Mouse (Mus musculus): ENCODE data around the gene Jade2. TPM values are rescaled to one million over a fixed set of nuclear protein-coding genes. Genes with fewer than 3 reads are reported as not detected.
"Not testable (repeated sequence)": the region's sequence is repeated elsewhere in the genome, so short reads cannot be mapped to it uniquely, and the experiment has no call there.

Jade2 gene
- polyA plus RNA-seq, 1 experiment from 2014 or later: 0.52 TPM

GRCm38 (mm10) chr11:51790662-51791061, 66.8 kb downstream of the Jade2 start:
- ATAC-seq (replicated peaks; ENCODE audit: insufficient number of reproducible peaks, low FRiP score, low TSS enrichment, low read depth) (no peak), DNase-seq (ENCODE audit: low spot score) (no peak)
- peaks cover 3% of the 10 kb centered on the region for H3K36me3 ChIP-seq (replicated peaks; ENCODE audit: control insufficient read depth, insufficient read depth, low read depth, low read length)
- no peak overlapping the region for H3K4me2 ChIP-seq (ENCODE audit: low read depth, low read length)
- H3K4me1 ChIP-seq (ENCODE audit: control insufficient read depth, insufficient read depth, low read length): no peaks in the 10 kb centered on the region
- no peak overlapping the region for H3K9ac ChIP-seq (replicated peaks; ENCODE audit: low read length)
- H3K9me3 ChIP-seq (replicated peaks; ENCODE audit: control insufficient read depth, low read length): no peaks in the 10 kb centered on the region
- H3K27me3 ChIP-seq (ENCODE audit: control insufficient read depth, insufficient read depth, low read length): no peaks in the 10 kb centered on the region
- no peak overlapping the region for H3K27ac ChIP-seq (replicated peaks; ENCODE audit: low read depth, low read length)
- H3K4me3 ChIP-seq (ENCODE audit: low read depth, low read length): no peak overlapping the region
- WGBS: 96% methylated on average over 7 of the region's 7 CpGs

- H3K4me3 ChIP-seq (ENCODE audit: low read depth, low read length); ATAC-seq (replicated peaks; ENCODE audit: insufficient number of reproducible peaks, low FRiP score, low TSS enrichment, low read depth); DNase-seq (ENCODE audit: low spot score); H3K4me1 ChIP-seq (ENCODE audit: control insufficient read depth, insufficient read depth, low read length); H3K27ac ChIP-seq (replicated peaks; ENCODE audit: low read depth, low read length); H3K9ac ChIP-seq (replicated peaks; ENCODE audit: low read length); H3K9me3 ChIP-seq (replicated peaks; ENCODE audit: control insufficient read depth, low read length); H3K36me3 ChIP-seq (replicated peaks; ENCODE audit: control insufficient read depth, insufficient read depth, low read depth, low read length); H3K27me3 ChIP-seq (ENCODE audit: control insufficient read depth, insufficient read depth, low read length); H3K4me2 ChIP-seq (ENCODE audit: low read depth, low read length): not testable (repeated sequence)
- 75% methylated on average over 4 of the region's 4 CpGs for WGBS
Observed at GRCm38 (mm10) chr11:51789735-51790134, 67.7 kb downstream of the Jade2 start.

GRCm38 (mm10) chr11:51785926-51786325, 71.5 kb downstream of the Jade2 start:
- Histone ChIP-seq H3K27me3 (ENCODE audit: control insufficient read depth, insufficient read depth, low read length) (no peaks in the 10 kb centered on the region), H3K36me3 (replicated peaks; ENCODE audit: control insufficient read depth, insufficient read depth, low read depth, low read length) (peaks cover 5% of the 10 kb centered on the region), H3K27ac (replicated peaks; ENCODE audit: low read depth, low read length) (no peak overlapping the region), H3K4me2 (ENCODE audit: low read depth, low read length) (no peak overlapping the region), H3K9ac (replicated peaks; ENCODE audit: low read length) (no peak overlapping the region), H3K4me3 (ENCODE audit: low read depth, low read length) (no peak overlapping the region), H3K9me3 (replicated peaks; ENCODE audit: control insufficient read depth, low read length) (no peaks in the 10 kb centered on the region), H3K4me1 (ENCODE audit: control insufficient read depth, insufficient read depth, low read length) (no peaks in the 10 kb centered on the region)
- WGBS: 88% methylated on average over 6 of the region's 6 CpGs
- ATAC-seq (replicated peaks; ENCODE audit: insufficient number of reproducible peaks, low FRiP score, low TSS enrichment, low read depth): no peak
- peak; percentile 40 for DNase-seq (ENCODE audit: low spot score)

- Histone ChIP-seq H3K27me3 (ENCODE audit: control insufficient read depth, insufficient read depth, low read length) (no peaks in the 10 kb centered on the region), H3K27ac (replicated peaks; ENCODE audit: low read depth, low read length) (no peak overlapping the region), H3K4me2 (ENCODE audit: low read depth, low read length) (no peak overlapping the region), H3K9me3 (replicated peaks; ENCODE audit: control insufficient read depth, low read length) (no peaks in the 10 kb centered on the region), H3K4me1 (ENCODE audit: control insufficient read depth, insufficient read depth, low read length) (no peaks in the 10 kb centered on the region), H3K36me3 (replicated peaks; ENCODE audit: control insufficient read depth, insufficient read depth, low read depth, low read length) (peaks cover 5% of the 10 kb centered on the region), H3K4me3 (ENCODE audit: low read depth, low read length) (no peak overlapping the region), H3K9ac (replicated peaks; ENCODE audit: low read length) (no peak overlapping the region)
- 91% methylated on average over 6 of the region's 6 CpGs for WGBS
- DNase-seq (ENCODE audit: low spot score): no peak
- no peak for ATAC-seq (replicated peaks; ENCODE audit: insufficient number of reproducible peaks, low FRiP score, low TSS enrichment, low read depth)
Observed at GRCm38 (mm10) chr11:51782721-51783120, 74.7 kb downstream of the Jade2 start.

GRCm38 (mm10) chr11:51780773-51781267, 76.6 kb downstream of the Jade2 start:
- ATAC-seq (replicated peaks; ENCODE audit: insufficient number of reproducible peaks, low FRiP score, low TSS enrichment, low read depth): no peak
- no peak for DNase-seq (ENCODE audit: low spot score)
- no peak overlapping the region for H3K9ac ChIP-seq (replicated peaks; ENCODE audit: low read length)
- H3K27ac ChIP-seq (replicated peaks; ENCODE audit: low read depth, low read length): no peak overlapping the region
- H3K27me3 ChIP-seq (ENCODE audit: control insufficient read depth, insufficient read depth, low read length): no peaks in the 10 kb centered on the region
- H3K36me3 ChIP-seq (replicated peaks; ENCODE audit: control insufficient read depth, insufficient read depth, low read depth, low read length): peaks cover 3% of the 10 kb centered on the region
- no peak overlapping the region for H3K4me3 ChIP-seq (ENCODE audit: low read depth, low read length)
- H3K4me1 ChIP-seq (ENCODE audit: control insufficient read depth, insufficient read depth, low read length): no peaks in the 10 kb centered on the region
- H3K4me2 ChIP-seq (ENCODE audit: low read depth, low read length): no peak overlapping the region
- WGBS: 86% methylated on average over 9 of the region's 9 CpGs
- H3K9me3 ChIP-seq (replicated peaks; ENCODE audit: control insufficient read depth, low read length): no peaks in the 10 kb centered on the region

- WGBS: 88% methylated on average over 5 of the region's 5 CpGs
- no peak for ATAC-seq (replicated peaks; ENCODE audit: insufficient number of reproducible peaks, low FRiP score, low TSS enrichment, low read depth)
Observed at GRCm38 (mm10) chr11:51777478-51777877, 80.0 kb downstream of the Jade2 start.

GRCm38 (mm10) chr11:51775507-51775906, 81.9 kb downstream of the Jade2 start:
- Histone ChIP-seq H3K9me3 (replicated peaks; ENCODE audit: control insufficient read depth, low read length) (no peaks in the 10 kb centered on the region), H3K27ac (replicated peaks; ENCODE audit: low read depth, low read length) (no peak overlapping the region), H3K36me3 (replicated peaks; ENCODE audit: control insufficient read depth, insufficient read depth, low read depth, low read length) (no peaks in the 10 kb centered on the region), H3K27me3 (ENCODE audit: control insufficient read depth, insufficient read depth, low read length) (no peaks in the 10 kb centered on the region), H3K4me1 (ENCODE audit: control insufficient read depth, insufficient read depth, low read length) (no peaks in the 10 kb centered on the region), H3K4me2 (ENCODE audit: low read depth, low read length) (no peak overlapping the region), H3K9ac (replicated peaks; ENCODE audit: low read length) (no peak overlapping the region), H3K4me3 (ENCODE audit: low read depth, low read length) (no peak overlapping the region)
- ATAC-seq (replicated peaks; ENCODE audit: insufficient number of reproducible peaks, low FRiP score, low TSS enrichment, low read depth) (no peak), DNase-seq (ENCODE audit: low spot score) (no peak)
- WGBS: 91% methylated on average over 3 of the region's 3 CpGs

More at GRCm38 (mm10) chr11:51777478-51777877, 80.0 kb downstream of the Jade2 start:
- no peak overlapping the region for H3K4me2 ChIP-seq (ENCODE audit: low read depth, low read length)
- DNase-seq (ENCODE audit: low spot score): no peak
- no peaks in the 10 kb centered on the region for H3K36me3 ChIP-seq (replicated peaks; ENCODE audit: control insufficient read depth, insufficient read depth, low read depth, low read length)
- no peaks in the 10 kb centered on the region for H3K9me3 ChIP-seq (replicated peaks; ENCODE audit: control insufficient read depth, low read length)
- H3K4me3 ChIP-seq (ENCODE audit: low read depth, low read length): no peak overlapping the region
- no peaks in the 10 kb centered on the region for H3K27me3 ChIP-seq (ENCODE audit: control insufficient read depth, insufficient read depth, low read length)
- H3K27ac ChIP-seq (replicated peaks; ENCODE audit: low read depth, low read length): no peak overlapping the region
- no peaks in the 10 kb centered on the region for H3K4me1 ChIP-seq (ENCODE audit: control insufficient read depth, insufficient read depth, low read length)
- H3K9ac ChIP-seq (replicated peaks; ENCODE audit: low read length): no peak overlapping the region

GRCm38 (mm10) chr11:51768296-51768695, 89.2 kb downstream of the Jade2 start:
- ATAC-seq (replicated peaks; ENCODE audit: insufficient number of reproducible peaks, low FRiP score, low TSS enrichment, low read depth): no peak
- no peaks in the 10 kb centered on the region for H3K27me3 ChIP-seq (ENCODE audit: control insufficient read depth, insufficient read depth, low read length)

More at GRCm38 (mm10) chr11:51768296-51768695, 89.2 kb downstream of the Jade2 start:
- Histone ChIP-seq H3K9ac (replicated peaks; ENCODE audit: low read length) (no peak overlapping the region), H3K4me2 (ENCODE audit: low read depth, low read length) (no peak overlapping the region), H3K9me3 (replicated peaks; ENCODE audit: control insufficient read depth, low read length) (no peaks in the 10 kb centered on the region), H3K36me3 (replicated peaks; ENCODE audit: control insufficient read depth, insufficient read depth, low read depth, low read length) (no peaks in the 10 kb centered on the region), H3K27ac (replicated peaks; ENCODE audit: low read depth, low read length) (no peak overlapping the region), H3K4me1 (ENCODE audit: control insufficient read depth, insufficient read depth, low read length) (no peaks in the 10 kb centered on the region), H3K4me3 (ENCODE audit: low read depth, low read length) (no peak overlapping the region)
- 76% methylated on average over 5 of the region's 5 CpGs for WGBS
- DNase-seq (ENCODE audit: low spot score): no peak

Data from embryonic facial prominence, embryonic 11.5 days (tissue).